Mouse (Mus musculus): ENCODE results near the gene Dhdds.

DNA sequence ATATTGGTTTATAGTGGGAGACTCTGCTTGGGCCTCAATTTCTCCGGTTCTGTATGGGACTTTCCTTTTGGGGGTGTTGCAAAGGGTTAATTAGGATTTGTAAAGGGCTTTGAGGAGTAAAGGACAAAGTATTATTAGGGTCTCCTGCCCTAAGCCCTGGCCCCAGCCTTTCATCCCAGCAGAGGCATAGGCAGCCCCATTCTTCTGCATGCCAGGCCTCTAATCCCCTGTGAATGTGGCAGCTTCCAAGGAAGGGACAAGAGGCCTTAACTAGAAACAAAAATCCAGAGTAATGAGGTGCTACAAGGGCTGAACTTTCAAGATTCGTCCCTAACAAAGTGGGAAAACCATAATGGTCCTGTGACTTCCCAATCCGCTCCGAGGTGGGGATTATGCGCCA lies 2.2 kb upstream of the Dhdds start:
- TF ChIP-seq POLR2AphosphoS5 (IDR thresholded peaks at IDR 0.05; ENCODE audit: borderline replicate concordance, low read depth, low read length) (no peak), MAFK (IDR thresholded peaks at IDR 0.05; ENCODE audit: borderline replicate concordance, low read depth, low read length) (no peak), CHD2 (IDR thresholded peaks at IDR 0.05; ENCODE audit: low read length) (no peak), GATA1 (IDR thresholded peaks at IDR 0.05; ENCODE audit: low read depth, low read length) (no peak), JUND (IDR thresholded peaks at IDR 0.05; ENCODE audit: low read depth, low read length) (no peak), ETS1 (IDR thresholded peaks at IDR 0.05; ENCODE audit: low read depth, low read length) (no peak), SIN3A (IDR thresholded peaks at IDR 0.05; ENCODE audit: low read length) (no peak), UBTF (IDR thresholded peaks at IDR 0.05; ENCODE audit: borderline replicate concordance, insufficient read depth, low read depth, low read length) (no peak), MYB (IDR thresholded peaks at IDR 0.05; ENCODE audit: low read depth, low read length) (no peak), CTCF (IDR thresholded peaks at IDR 0.05 in 2 of 3, conservative IDR thresholded peaks at IDR 0.05 in 1 of 3; ENCODE audit: control insufficient read depth in 1 of 3, insufficient read depth in 1 of 3, low read depth in 2 of 3, low read length in 3 of 3, poor library complexity in 1 of 3, severe bottlenecking in 1 of 3) (no peak)
